Mouse (Mus musculus) heart, postnatal 0 days (tissue): ENCODE measurements at regions not wholly inside any gene's neighbourhood (a gene's known extent, or its start where the extent isn't known, plus 50 kb on each side); places are given as distances from the start of the nearest gene placed in this dataset.

Source experiments
- CTCF ChIP-seq: IDR thresholded peaks from 2 replicates; pipeline ENCODE4 v1.5.1; 2016; ENCODE audit warnings: antibody characterized with exemption, control low read depth, low read depth
- EP300 ChIP-seq: IDR thresholded peaks from 2 replicates; pipeline ENCODE4 v1.6.1; 2016; ENCODE audit warnings: antibody characterized with exemption, low read depth

DNA sequence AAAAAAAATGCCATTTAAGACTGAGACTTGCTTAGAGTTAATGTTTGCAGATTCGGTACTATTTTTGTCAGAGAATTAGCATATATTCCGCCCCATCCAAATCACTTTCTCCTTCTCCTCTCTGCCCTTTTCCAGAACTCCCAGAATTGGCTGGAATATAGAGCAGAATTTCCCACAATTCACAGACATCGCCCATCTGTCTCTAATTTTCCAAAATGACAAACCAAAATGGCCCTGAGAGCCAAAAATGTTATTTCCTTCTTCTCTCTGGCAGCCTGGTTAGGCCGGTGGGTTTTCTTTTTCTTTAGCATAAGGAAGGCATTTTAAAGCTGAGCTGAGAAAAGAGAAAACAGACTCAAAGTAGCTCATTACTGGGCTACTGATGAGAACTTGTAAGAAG lies 119.8 kb downstream of the Rchy1 start:
- TF ChIP-seq EP300 (no peak), CTCF (no peak)
